ENCODE assay signal across 10 mouse cellular contexts in genomic region chr17:15372931-15373652, GRCm38 (mm10). TPM values are rescaled to one million over a fixed set of nuclear protein-coding genes. Genes with fewer than 3 reads are reported as not detected.
A peak's percentile ranks its signal among the peaks of the same experiment; 100 is the strongest.
DNase-seq lines count a peak whose midpoint lies in the region; ATAC-seq and TF ChIP-seq lines count a peak whose summit lies in the region.
"Had no signal": no experiment of that assay in that cellular context is flagged by ENCODE, and none has a peak within 500 bp of the region (broad histone marks: within the 10 kb centered on the region; RNA-seq: fewer than 3 reads in every experiment).

No protein-coding gene starts in this region.

- no peaks in the 10 kb centered on the region for H3K9me3 ChIP-seq in embryonic facial prominence, embryonic 15.5 days (replicated peaks)
- H3K9me3 ChIP-seq in hindbrain, embryonic 11.5 days (ENCODE audit: control insufficient read depth, low read length): no peaks in the 10 kb centered on the region
- no peaks in the 10 kb centered on the region for H3K9me3 ChIP-seq in lung, postnatal 0 days (ENCODE audit: low read length)

- H3K36me3 ChIP-seq in embryonic facial prominence, embryonic 15.5 days: no peaks in the 10 kb centered on the region
- H3K36me3 ChIP-seq in hindbrain, embryonic 11.5 days (ENCODE audit: control insufficient read depth, insufficient read depth, low read length): peaks cover 15% of the 10 kb centered on the region
- no peaks in the 10 kb centered on the region for H3K36me3 ChIP-seq in lung, postnatal 0 days (ENCODE audit: insufficient read depth, low read length)

- TF ChIP-seq EP300 in lung, postnatal 0 days (IDR thresholded peaks at IDR 0.05): no peak

- no peak for ATAC-seq in embryonic facial prominence, embryonic 15.5 days (ENCODE audit: insufficient number of reproducible peaks, low FRiP score, low TSS enrichment, low read depth)
- ATAC-seq in hindbrain, embryonic 11.5 days (ENCODE audit: low FRiP score): no peak
- ATAC-seq in lung, postnatal 0 days: peak; percentile 36; the same call in 1 of the 2 replicates
- ATAC-seq: Patski had no signal

- TF ChIP-seq CTCF in lung, postnatal 0 days (IDR thresholded peaks at IDR 0.05): no peak

- peak; percentile 30 for DNase-seq in adipocyte (ENCODE audit: low spot score)
- DNase-seq in hindbrain, embryonic 11.5 days (ENCODE audit: low spot score): peak; percentile 24
- DNase-seq in lung, postnatal 0 days (ENCODE audit: low spot score): peak; percentile 43
- no peak for DNase-seq in right cerebral cortex, adult 18-20 months
- no peak for DNase-seq in cerebellum, adult 18-20 months
- DNase-seq in cerebellum, adult 9-11 months: no peak
- DNase-seq in cerebellum, postnatal 14 days: no peak

- H3K4me1 ChIP-seq in embryonic facial prominence, embryonic 15.5 days: peaks cover 43% of the 10 kb centered on the region
- H3K4me1 ChIP-seq in hindbrain, embryonic 11.5 days (replicated peaks; ENCODE audit: control insufficient read depth, insufficient read depth, low read length): peaks cover 25% of the 10 kb centered on the region
- H3K4me1 ChIP-seq in lung, postnatal 0 days (ENCODE audit: insufficient read depth, low read depth, low read length): peaks cover 6% of the 10 kb centered on the region; the same call in 1 of the 2 replicates

- H3K4me3 ChIP-seq in embryonic facial prominence, embryonic 15.5 days (replicated peaks): peak overlapping the region; percentile 54
- peak overlapping the region; percentile 83 for H3K4me3 ChIP-seq in hindbrain, embryonic 11.5 days (ENCODE audit: low read depth, low read length)
- H3K4me3 ChIP-seq in lung, postnatal 0 days (ENCODE audit: low read depth, low read length): peak overlapping the region; percentile 69
- H3K4me3 ChIP-seq: erythroblast, embryonic 14.5 days had no signal

- H3K27me3 ChIP-seq in embryonic facial prominence, embryonic 15.5 days: peaks cover 50% of the 10 kb centered on the region
- peaks cover 6% of the 10 kb centered on the region; the same call in 1 of the 2 replicates for H3K27me3 ChIP-seq in hindbrain, embryonic 11.5 days (ENCODE audit: control insufficient read depth, insufficient read depth, low read length)
- peaks cover 19% of the 10 kb centered on the region for H3K27me3 ChIP-seq in lung, postnatal 0 days (replicated peaks; ENCODE audit: insufficient read depth, low read length)
- H3K27me3 ChIP-seq: Patski had no signal

- peak overlapping the region; percentile 31 for H3K4me2 ChIP-seq in embryonic facial prominence, embryonic 15.5 days (replicated peaks)
- H3K4me2 ChIP-seq in hindbrain, embryonic 11.5 days (replicated peaks; ENCODE audit: low read depth, low read length): peak overlapping the region; percentile 92
- H3K4me2 ChIP-seq in lung, postnatal 0 days (replicated peaks; ENCODE audit: low read depth, low read length): peak overlapping the region; percentile 99

- no peak overlapping the region for H3K9ac ChIP-seq in embryonic facial prominence, embryonic 15.5 days
- H3K9ac ChIP-seq in hindbrain, embryonic 11.5 days (ENCODE audit: low read depth, low read length): peak overlapping the region; percentile 86
- H3K9ac ChIP-seq in lung, postnatal 0 days (replicated peaks; ENCODE audit: low read depth): no peak overlapping the region

- 59% methylated on average over 15 of the region's 15 CpGs for WGBS in embryonic facial prominence, embryonic 15.5 days
- WGBS in hindbrain, embryonic 11.5 days: 54% methylated on average over 15 of the region's 15 CpGs
- 64% methylated on average over 15 of the region's 15 CpGs for WGBS in lung, postnatal 0 days

- H3K27ac ChIP-seq in embryonic facial prominence, embryonic 15.5 days (replicated peaks): no peak overlapping the region
- H3K27ac ChIP-seq in hindbrain, embryonic 11.5 days (ENCODE audit: low read depth, low read length): peak overlapping the region; percentile 39; the same call in 1 of the 2 replicates
- peak overlapping the region; percentile 20; the same call in 1 of the 2 replicates for H3K27ac ChIP-seq in lung, postnatal 0 days (ENCODE audit: low read length)

RNA-seq across cellular contexts. Expression of gene Dll1, which starts 3.6 kb away (rescaled TPM):
- 10.3 and 11.4 TPM in 2 replicates for polyA plus RNA-seq in embryonic facial prominence, embryonic 15.5 days (2015; fragmentation: Nextera tagmentation; extraction: Ambion mirVana)
- polyA plus RNA-seq in hindbrain, embryonic 11.5 days (2014; fragmentation: Nextera tagmentation; extraction: Ambion mirVana): 59.6 and 64.3 TPM in 2 replicates
- polyA plus RNA-seq in lung, postnatal 0 days (2015; fragmentation: Nextera tagmentation; extraction: Ambion mirVana): 8.2 and 9.4 TPM in 2 replicates

RNA-seq across cellular contexts. Expression of gene Fam120b, which starts 22.9 kb away (rescaled TPM):
- polyA plus RNA-seq in embryonic facial prominence, embryonic 15.5 days (2015; fragmentation: Nextera tagmentation; extraction: Ambion mirVana): 29.1 and 30.9 TPM in 2 replicates
- 34.7 and 35.8 TPM in 2 replicates for polyA plus RNA-seq in hindbrain, embryonic 11.5 days (2014; fragmentation: Nextera tagmentation; extraction: Ambion mirVana)
- 11.2 and 15.2 TPM in 2 replicates for polyA plus RNA-seq in lung, postnatal 0 days (2015; fragmentation: Nextera tagmentation; extraction: Ambion mirVana)

Comparison
In these comparisons a context has a peak if more than half of its experiments do, and no peak if none do; other contexts are left out.
1. DNase-seq: peak in adipocyte (single experiment), hindbrain, embryonic 11.5 days (single experiment) and lung, postnatal 0 days (single experiment); none in right cerebral cortex, adult 18-20 months (single experiment), cerebellum, adult 18-20 months (0 of 2), cerebellum, adult 9-11 months (single experiment) and cerebellum, postnatal 14 days (0 of 2).
2. H3K4me2 ChIP-seq: peak in every context shown above with its lines; median percentile 99 in lung, postnatal 0 days; 92 in hindbrain, embryonic 11.5 days; 31 in embryonic facial prominence, embryonic 15.5 days.
3. Peak in every context shown above with its lines, with median percentiles within 50 percentile points of each other: H3K4me3 ChIP-seq.